Mouse (Mus musculus) thymus, adult 2 months (tissue): ENCODE data around the gene Oosp3.

Experiments used
- CTCF ChIP-seq: fragments of 200-500 bp; IDR thresholded peaks from 2 replicates; pipeline ENCODE4 v1.5.1; 2012; ENCODE audit warnings: mild to moderate bottlenecking, control low read depth, low read length, moderate library complexity, borderline replicate concordance; ENCODE audit not compliant: control insufficient read depth, poor library complexity, insufficient read depth; ENCODE audit errors: extremely low read depth
- POLR2A ChIP-seq: fragments of 200-500 bp; IDR thresholded peaks from 2 replicates; pipeline ENCODE4 v1.6.1; 2012; ENCODE audit warnings: mild to moderate bottlenecking, low read length, control low read depth, moderate library complexity; ENCODE audit not compliant: control insufficient read depth, poor library complexity, insufficient read depth; ENCODE audit errors: extremely low read depth

- no peak for TF ChIP-seq CTCF
- TF ChIP-seq POLR2A, result no peak
Measured at GRCm38 (mm10) chr19:11725915-11726314, 29.1 kb downstream of the Oosp3 start.
